Mouse (Mus musculus): ENCODE data around the gene Imp4. TPM values are rescaled to one million over a fixed set of nuclear protein-coding genes. Genes with fewer than 3 reads are reported as not detected.

The Imp4 gene
- 130 TPM for polyA plus RNA-seq (2017; shearing (Covaris generic))

GRCm38 (mm10) chr1:34439215-34439960 is at the start of gene Imp4, which contains the start of gene Ccdc115:
Imp4 (plus strand) TSS chr1:34439851.
Ccdc115 (minus strand) TSS chr1:34439672.

GRCm38 (mm10) chr1:34459284-34460060 is 19.8 kb downstream of the Imp4 start, which contains the start of gene Ptpn18:
Ptpn18 (plus strand) TSS chr1:34459762.

Other genes with a start within 250 kb of the Imp4 start
- 38.1 TPM for gene Ccdc115, start 179 bp upstream of the Imp4 start, polyA plus RNA-seq (2017; shearing (Covaris generic))
- 202 TPM for gene Ptpn18, start 19.9 kb downstream of the Imp4 start, polyA plus RNA-seq (2017; shearing (Covaris generic))
- not detected for gene Prss39, start 58.6 kb downstream of the Imp4 start, polyA plus RNA-seq (2017; shearing (Covaris generic))
- gene Cfc1, start 95.8 kb downstream of the Imp4 start, polyA plus RNA-seq (2017; shearing (Covaris generic)): not detected
- not detected for gene Prss40, start 121.1 kb downstream of the Imp4 start, polyA plus RNA-seq (2017; shearing (Covaris generic))
- gene Amer3, start 139.8 kb downstream of the Imp4 start, polyA plus RNA-seq (2017; shearing (Covaris generic)): not detected

Data from naive thymus-derived CD4-positive, alpha-beta T cell, adult 5 months (primary cell).